Mouse (Mus musculus) heart, adult 2 months (tissue): ENCODE measurements around the gene Spock1.

ENCODE experiments used
- EP300 ChIP-seq: fragments of 200-500 bp; IDR thresholded peaks from 2 replicates; pipeline ENCODE4 v1.6.1; 2011; ENCODE audit warnings: low read depth, low read length, control low read depth; ENCODE audit not compliant: insufficient read depth
- POLR2A ChIP-seq: fragments of 200-500 bp; IDR thresholded peaks from 2 replicates; pipeline ENCODE4 v1.6.1; 2011; ENCODE audit warnings: mild to moderate bottlenecking, low read depth, low read length, control low read depth; ENCODE audit not compliant: insufficient read depth

DNA sequence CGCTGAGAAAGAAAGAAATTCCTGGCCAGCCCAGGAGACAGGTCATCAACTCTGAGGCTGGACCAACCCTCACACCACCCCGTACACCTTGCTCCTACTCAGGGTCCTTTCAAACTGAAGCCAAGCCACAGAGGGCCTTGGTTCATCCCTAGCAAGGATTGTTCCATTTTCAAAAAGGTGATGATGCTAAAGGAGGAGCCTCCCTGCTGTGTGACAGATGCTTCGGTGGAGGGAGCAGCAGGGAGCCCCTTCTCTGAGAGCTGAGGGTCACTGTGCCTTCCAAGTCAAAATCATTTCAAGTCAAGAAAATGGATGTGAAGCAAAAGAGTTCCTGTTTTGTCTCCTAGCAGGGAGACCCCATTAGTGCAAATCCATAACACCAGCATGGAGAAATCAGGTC lies 23.2 kb upstream of the Spock1 start:
- no peak for TF ChIP-seq EP300
- no peak for TF ChIP-seq POLR2A
